Mouse (Mus musculus): Measurements from ENCODE around the gene Map4k5.

Map4k5 gene

DNA sequence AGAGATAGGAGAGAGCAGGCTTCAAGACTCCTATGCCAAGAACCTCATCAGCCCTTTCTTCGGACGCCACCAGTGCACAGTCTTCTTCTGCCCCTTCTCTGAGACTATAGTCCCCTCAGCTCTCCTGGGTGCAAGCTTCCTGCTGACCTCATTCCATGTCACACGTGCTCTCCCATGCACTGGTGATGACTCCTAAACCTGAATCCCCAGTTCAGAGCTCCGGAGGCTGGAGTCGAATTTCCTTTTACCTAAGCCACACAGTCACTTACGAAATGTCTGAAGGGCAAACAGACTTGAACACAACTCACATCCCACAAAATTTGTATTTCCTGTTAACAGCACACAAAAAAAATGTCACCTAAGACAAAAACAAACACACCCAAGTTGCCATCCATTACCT is 5.2 kb downstream of the Map4k5 start:
- DNase-seq (ENCODE audit: low read depth, low spot score) = no peak

DNA sequence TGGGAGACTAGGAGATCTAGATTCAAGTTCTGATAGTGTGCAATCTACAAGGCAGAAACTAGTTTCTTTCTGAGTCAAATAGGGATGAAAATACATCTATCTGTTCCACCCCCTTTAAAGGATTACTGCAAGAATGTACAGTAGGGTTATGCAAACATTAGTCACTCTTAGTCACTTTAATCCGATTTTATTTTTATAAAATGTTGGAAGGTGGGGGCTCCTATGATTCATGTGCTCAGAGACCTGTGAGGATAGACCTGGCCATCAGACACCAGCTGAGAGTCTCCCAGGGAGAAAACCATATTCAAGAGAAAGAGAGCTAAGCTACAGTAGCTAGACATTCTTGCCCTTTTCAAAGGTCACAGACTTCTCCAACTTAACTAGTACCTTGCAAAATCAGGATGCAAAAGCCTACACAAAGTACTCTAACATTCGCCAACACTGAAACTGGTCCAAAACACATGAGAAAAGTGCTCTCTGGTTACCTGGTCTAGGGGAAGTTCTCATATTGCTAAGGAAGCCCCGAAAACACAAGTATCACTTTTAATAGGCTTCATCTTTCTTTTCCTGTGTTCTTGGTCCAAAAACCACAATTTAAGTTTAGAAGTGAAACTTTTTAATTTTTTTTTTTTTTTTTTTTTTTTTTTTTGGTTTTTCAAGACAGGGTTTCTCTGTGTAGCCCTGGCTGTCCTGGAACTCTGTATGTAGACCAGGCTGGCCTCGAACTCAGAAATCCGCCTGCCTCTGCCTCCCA is 7.7 kb downstream of the Map4k5 start:
- no peak for DNase-seq (ENCODE audit: low read depth, low spot score)

- DNase-seq (ENCODE audit: low read depth, low spot score) = no peak
Observed at GRCm38 (mm10) chr12:69884053-69884452, 8.9 kb downstream of the Map4k5 start.

GRCm38 (mm10) chr12:69881198-69881905 is 11.6 kb downstream of the Map4k5 start:
- no peak for DNase-seq (ENCODE audit: low read depth, low spot score)

GRCm38 (mm10) chr12:69879739-69880138 is 13.3 kb downstream of the Map4k5 start:
- DNase-seq (ENCODE audit: low read depth, low spot score) = no peak

DNA sequence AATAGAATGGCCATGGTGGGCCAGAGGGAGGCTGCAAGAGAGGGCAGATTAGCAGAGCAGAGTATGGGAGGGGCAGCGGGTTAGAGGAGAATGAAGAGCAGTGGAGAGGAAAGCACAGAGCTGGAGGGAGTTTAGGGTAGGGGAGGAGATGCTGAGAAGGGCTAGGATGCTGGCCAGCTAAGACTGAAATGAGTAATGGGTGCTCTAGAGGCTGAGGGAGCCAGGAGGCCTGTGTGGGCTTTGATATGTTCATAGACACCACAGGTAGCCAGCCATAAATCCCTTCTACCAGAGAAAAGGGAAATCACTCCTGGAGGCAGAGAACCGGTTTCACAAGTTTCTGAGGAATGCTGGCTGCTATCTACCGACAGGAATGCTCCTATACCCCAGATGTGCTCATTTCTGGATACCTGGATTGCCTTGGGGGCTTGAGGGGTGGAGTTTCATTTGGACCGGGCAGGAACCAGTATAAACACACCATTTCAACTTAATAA is 13.8 kb downstream of the Map4k5 start:
- no peak for DNase-seq (ENCODE audit: low read depth, low spot score)

DNA sequence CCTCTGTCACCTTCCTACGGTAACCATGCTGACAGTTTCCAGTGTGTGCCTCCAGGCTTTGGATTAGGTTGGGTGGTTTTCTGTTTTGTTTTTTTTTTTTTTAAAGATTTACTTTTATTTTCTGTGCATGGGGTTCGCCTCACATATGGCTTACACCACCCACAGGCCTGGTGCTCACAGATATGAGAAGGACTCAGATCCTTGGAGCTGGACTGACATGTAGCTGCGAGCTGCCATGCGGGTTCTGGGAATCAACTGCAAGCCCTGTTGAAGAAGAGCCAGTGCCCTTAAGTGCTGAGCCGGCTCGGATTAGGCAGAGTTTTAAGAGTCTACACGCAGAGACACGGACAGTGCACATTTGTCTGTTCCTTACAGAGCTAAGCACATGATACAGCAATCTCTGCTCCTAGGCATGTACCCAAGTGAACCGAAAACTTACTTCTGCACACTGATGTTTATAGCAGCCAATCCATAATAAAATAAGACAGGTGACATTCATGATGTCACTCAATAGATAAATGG is 15.1 kb downstream of the Map4k5 start:
- DNase-seq (ENCODE audit: low read depth, low spot score) = no peak

- DNase-seq (ENCODE audit: low read depth, low spot score) = no peak
Observed at GRCm38 (mm10) chr12:69871632-69872031, 21.4 kb downstream of the Map4k5 start.

DNA sequence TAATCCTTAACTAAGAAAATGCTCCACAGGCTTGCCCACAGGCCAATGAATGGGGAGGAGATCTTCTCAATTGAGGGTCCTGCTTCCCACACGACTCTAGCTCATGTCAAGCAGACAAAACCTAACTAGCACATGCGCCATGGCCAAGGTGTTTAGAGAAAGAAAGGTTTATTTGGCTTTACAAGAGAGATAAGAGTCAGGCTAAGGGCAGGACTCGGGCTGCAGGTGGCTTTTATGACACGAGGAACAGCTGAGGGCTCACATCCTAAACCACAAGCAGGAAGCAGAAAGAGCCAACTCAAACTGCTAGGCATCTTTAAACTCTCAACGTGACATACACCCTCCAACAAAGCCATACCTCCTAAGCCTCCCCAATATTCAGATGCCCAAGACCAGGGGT is 25.7 kb downstream of the Map4k5 start:
- DNase-seq (ENCODE audit: low read depth, low spot score) = no peak

GRCm38 (mm10) chr12:69864164-69864692 is 28.8 kb downstream of the Map4k5 start:
- no peak for DNase-seq (ENCODE audit: low read depth, low spot score)

DNA sequence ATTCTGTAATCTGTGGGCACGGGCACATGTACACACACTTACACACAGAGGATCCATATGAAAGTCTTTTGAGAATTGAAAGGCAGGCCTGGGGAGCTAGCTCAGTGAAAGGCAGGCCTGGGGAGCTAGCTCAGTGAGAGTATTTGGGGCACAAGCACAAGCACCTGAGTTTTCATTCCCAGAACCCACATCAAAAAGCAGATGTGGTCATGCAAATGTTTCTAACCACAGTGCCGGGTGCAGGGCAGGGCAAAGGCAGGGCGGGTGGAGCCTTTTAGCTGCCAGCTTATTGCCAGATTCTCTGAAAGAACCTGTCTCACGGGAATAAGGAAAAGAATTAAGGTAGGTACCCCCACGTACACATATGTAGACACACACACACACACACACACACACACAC is 29.5 kb downstream of the Map4k5 start:
- DNase-seq (ENCODE audit: low read depth, low spot score) = no peak

DNA sequence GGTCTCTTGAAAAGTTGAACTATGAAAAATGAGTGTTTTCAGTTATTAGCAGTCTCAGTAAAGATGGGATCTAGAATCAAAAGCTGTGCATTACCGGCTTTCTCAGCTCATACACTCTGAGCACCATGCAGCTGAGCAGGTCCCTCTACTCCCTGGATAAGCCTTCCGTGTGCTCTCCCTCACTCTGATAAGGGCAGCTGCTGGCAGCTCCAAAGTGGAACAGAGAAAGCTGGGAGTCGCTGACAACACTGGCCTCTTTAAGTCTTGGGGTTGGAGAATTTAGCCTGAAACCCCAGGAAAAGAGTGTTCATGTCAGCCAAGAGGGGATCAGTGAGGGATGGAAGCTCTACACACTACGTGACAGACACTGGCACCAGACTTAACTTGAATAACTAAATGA is 34.2 kb downstream of the Map4k5 start:
- peak; percentile 48 for DNase-seq (ENCODE audit: low read depth, low spot score)

- DNase-seq (ENCODE audit: low read depth, low spot score) = peak; percentile 58
Observed at GRCm38 (mm10) chr12:69857597-69857996, 35.4 kb downstream of the Map4k5 start.

DNA sequence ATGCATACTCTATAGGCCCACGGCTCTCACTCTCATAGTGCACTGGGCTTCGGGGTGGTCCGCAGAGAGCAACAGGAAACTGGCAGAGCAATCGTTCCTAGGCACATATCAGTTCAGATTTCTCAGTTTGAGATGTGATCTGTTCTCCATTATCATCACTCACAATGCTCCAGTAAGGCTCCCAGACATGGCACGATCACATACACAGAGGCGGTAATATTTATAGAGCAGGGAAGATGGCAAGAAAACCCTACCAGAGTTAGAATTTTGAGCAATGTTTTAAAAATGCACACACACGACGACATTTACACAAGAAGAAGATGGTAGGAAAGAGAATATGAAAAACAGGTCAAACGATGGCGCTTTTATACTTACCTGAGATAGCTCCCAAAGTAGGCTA is 36.6 kb downstream of the Map4k5 start:
- DNase-seq (ENCODE audit: low read depth, low spot score) = no peak

- DNase-seq (ENCODE audit: low read depth, low spot score) = no peak
Observed at GRCm38 (mm10) chr12:69855641-69856300, 37.2 kb downstream of the Map4k5 start.

DNA sequence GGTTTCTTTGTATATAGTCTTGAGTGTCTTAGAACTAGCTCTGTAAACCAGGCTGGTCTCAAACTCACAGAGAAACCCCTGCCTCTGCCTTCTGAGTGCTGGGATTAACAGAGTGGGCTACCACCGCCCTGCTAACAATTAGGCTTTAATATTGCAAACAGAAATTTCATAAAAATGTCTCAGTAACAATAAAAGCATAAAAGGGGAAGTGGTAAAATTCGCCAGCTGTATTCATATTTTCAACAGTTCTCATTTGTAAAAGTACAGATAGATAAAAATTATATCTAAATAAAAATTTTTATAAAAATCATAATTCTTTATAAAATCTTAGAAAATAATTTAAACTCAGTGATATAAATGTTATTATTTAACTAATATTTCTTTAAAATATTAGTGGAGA is 39.1 kb downstream of the Map4k5 start:
- DNase-seq (ENCODE audit: low read depth, low spot score) = no peak

DNA sequence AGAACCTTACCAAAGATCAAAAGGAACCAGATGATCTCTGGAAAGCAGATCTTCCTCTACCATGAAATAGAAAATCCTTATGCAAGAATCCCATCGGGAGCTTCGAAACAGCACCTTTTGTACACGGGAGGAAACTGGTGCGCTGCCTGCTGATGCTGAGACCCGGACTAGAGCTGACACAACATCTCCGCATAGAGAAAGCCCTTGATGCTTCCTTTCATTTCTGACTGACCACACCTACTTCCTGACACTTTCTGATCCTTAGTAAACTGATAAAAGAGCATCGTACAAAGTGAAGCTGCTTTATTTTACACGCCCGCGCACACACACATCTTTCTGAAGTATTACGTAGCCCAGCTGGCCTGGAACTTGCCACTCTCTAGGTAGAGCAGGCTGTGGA is 39.6 kb downstream of the Map4k5 start:
- DNase-seq (ENCODE audit: low read depth, low spot score) = no peak

DNA sequence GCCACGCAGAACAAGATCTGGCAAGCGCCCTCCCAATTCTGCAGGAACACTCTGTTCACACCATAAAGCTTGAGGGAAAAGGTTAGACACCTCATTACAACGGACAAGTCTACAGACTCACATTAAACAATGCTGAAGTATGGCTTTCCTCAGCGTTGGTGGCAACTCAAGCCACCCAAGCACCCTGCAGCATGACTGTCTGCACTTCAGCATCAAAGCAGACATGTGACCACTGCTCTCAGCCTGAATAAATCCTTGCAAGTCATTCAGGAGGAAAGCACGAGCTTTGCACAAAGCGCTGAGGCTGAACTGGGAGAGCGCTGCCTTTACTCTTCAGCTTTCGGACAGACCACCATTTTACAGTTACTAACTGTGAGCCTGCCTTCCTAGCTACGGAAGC is 40.7 kb downstream of the Map4k5 start:
- DNase-seq (ENCODE audit: low read depth, low spot score) = no peak

- no peak for DNase-seq (ENCODE audit: low read depth, low spot score)
Observed at GRCm38 (mm10) chr12:69848083-69848878, 44.7 kb downstream of the Map4k5 start.

DNA sequence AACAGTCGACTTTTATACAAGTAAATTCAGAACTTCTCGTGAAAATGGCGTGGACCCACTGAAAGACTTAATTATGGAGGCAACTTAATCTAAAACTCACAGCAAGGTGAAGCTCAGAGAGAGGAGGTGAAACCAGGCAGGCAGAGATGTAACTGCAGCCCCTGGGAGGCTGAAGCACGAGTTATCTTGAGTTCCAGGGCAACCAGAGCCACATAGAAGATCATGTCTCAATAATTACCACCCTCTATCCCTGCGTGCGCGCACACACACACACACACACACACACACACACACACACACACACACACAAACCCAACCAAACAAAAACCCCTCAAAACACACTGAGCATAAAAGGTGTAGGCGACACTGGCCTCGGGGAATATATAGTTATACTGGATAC is 46.5 kb downstream of the Map4k5 start:
- no peak for DNase-seq (ENCODE audit: low read depth, low spot score)

DNA sequence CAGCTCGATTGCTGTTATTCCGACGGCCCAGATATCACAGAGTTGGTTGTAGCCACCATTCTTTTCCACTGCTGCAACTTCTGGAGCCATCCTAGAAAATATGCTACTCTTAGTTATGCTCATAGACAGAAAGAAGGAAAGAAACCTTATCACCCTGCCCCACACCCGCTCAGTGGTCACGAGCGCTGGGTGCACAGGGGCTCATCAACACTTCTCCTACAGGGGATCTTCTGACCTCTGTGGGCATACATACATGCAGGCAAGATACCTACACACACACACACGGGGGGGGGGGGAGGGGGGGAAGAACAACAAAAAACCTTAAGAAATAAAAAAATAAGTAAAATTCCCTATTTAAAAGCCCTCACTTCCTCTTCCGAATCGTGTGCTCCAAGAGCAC is 47.3 kb downstream of the Map4k5 start:
- no peak for DNase-seq (ENCODE audit: low read depth, low spot score)
